Mouse (Mus musculus) spleen, adult 2 months (tissue): Measurements from ENCODE around the gene Gm5475.

Experiments
- CTCF ChIP-seq: fragments of 200-500 bp; IDR thresholded peaks from 2 replicates; pipeline ENCODE4 v1.5.1; 2011; ENCODE audit warnings: mild to moderate bottlenecking, inconsistent platforms; ENCODE audit not compliant: insufficient read depth, insufficient read length, insufficient replicate concordance; ENCODE audit errors: extremely low read depth
- POLR2A ChIP-seq: fragments of 200-500 bp; IDR thresholded peaks from 2 replicates; pipeline ENCODE4 v1.6.1; 2011; ENCODE audit warnings: low read depth, low read length, inconsistent platforms

DNA sequence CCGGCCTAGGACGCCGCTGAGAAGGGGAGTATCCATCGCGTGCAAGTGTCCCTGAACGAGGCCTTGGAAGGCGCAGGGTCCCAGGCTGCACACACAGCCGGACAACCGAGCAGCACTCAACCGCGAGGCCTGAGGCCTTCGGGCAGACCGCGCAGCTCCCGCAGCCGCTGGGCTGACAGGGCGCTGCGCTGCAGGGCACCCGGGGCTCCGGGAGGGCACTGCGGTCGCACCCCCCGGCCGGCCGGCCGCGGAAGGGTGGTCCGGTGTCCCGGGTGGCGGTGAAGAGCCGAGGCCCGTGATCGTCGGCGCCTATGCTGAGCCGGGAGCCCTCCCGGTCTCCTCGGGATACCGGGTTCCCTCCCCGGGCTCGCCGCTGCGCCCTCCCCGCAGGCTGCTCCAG is 529 bp downstream of the Gm5475 start:
- TF ChIP-seq CTCF (no peak), POLR2A (no peak)
